Mouse (Mus musculus) forebrain, embryonic 11.5 days (tissue): ENCODE data around the gene Rit1. TPM values are rescaled to one million over a fixed set of nuclear protein-coding genes. Genes with fewer than 3 reads are reported as not detected.
"Not testable (repeated sequence)": the region's sequence is repeated elsewhere in the genome, so short reads cannot be mapped to it uniquely, and the experiment has no call there.

ENCODE experiments used
- ATAC-seq: fragments of 200-750 bp; cut with Nextera tagmentation; replicated peaks from 2 replicates; pipeline ENCODE4 v1.8.0; 2017; ENCODE audit warnings: moderate TSS enrichment; ENCODE audit not compliant: low FRiP score
- DNase-seq: peaks from one replicate; pipeline ENCODE4 v3.0.0-alpha.2; 2017; ENCODE audit warnings: low spot score
- H3K27ac ChIP-seq: fragments of 300-500 bp; sonication (generic); 2 replicates; pipeline ENCODE4 v1.5.1; 2014; ENCODE audit warnings: low read depth, low read length
- H3K27me3 ChIP-seq: fragments of 300-500 bp; sonication (generic); 2 replicates; pipeline ENCODE4 v1.6.1; 2014; ENCODE audit warnings: mild to moderate bottlenecking, low read length, mixed read lengths; ENCODE audit not compliant: control insufficient read depth, insufficient read depth
- H3K36me3 ChIP-seq: fragments of 300-500 bp; sonication (generic); 2 replicates; pipeline ENCODE4 v1.6.1; 2014; ENCODE audit warnings: mild to moderate bottlenecking, low read length, moderate library complexity, mixed read lengths; ENCODE audit not compliant: control insufficient read depth, insufficient read depth
- H3K4me1 ChIP-seq: fragments of 300-500 bp; sonication (generic); replicated peaks from 2 replicates; pipeline ENCODE4 v1.6.1; 2014; ENCODE audit warnings: low read length, mixed read lengths; ENCODE audit not compliant: control insufficient read depth, insufficient read depth
- H3K4me2 ChIP-seq: fragments of 300-500 bp; sonication (generic); 2 replicates; pipeline ENCODE4 v1.6.1; 2014; ENCODE audit warnings: low read depth, mild to moderate bottlenecking, low read length, moderate library complexity, mixed read lengths; ENCODE audit not compliant: severe bottlenecking
- H3K4me3 ChIP-seq: fragments of 300-500 bp; sonication (generic); 2 replicates; pipeline ENCODE4 v1.5.1; 2014; ENCODE audit warnings: low read depth, low read length
- H3K9ac ChIP-seq: fragments of 300-500 bp; sonication (generic); 2 replicates; pipeline ENCODE4 v1.6.1; 2014; ENCODE audit warnings: low read length
- H3K9me3 ChIP-seq: fragments of 300-500 bp; sonication (generic); 2 replicates; pipeline ENCODE4 v1.6.1; 2016; ENCODE audit warnings: low read length, mixed read lengths; ENCODE audit not compliant: control insufficient read depth
- WGBS: fragments of 180-500 bp; shearing (Covaris S2); extraction: QIAGEN DNeasy Blood & Tissue Kit; methylation state at CpG from one replicate; pipeline ENCODE4 v1.1.7; 2014; 5-methylcytosine and 5-hydroxymethylcytosine counted together
- polyA plus RNA-seq: library from polyadenylated mRNA; unstranded; fragments of >200 nt; fragmentation: Nextera tagmentation; extraction: Ambion mirVana; gene quantifications from 2 replicates; pipeline ENCODE4 v1.2.1, GENCODE M21; 2014

The Rit1 gene
- polyA plus RNA-seq, 1 experiment from 2014 or later, result 37.9 TPM

DNA sequence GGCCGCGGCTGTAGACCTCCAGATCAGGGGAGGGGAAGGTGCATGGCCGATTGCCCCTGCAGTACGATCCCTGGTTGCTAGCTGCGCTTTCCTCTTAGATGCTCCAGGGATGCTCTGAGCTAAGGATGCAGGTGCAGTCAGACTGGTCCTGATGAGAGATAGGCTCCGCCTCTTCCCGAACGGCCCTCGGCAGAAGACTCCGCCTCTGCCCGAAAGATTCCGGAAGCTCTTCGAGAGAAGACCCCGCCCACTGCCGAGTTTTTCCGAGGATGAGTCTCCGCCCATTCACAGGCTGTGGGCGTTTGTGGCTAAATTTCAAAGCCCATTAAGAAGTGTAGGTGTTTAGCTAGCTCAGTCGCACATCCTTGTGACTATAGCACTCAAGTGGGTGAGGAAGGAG, 55.8 kb downstream of the Rit1 start:
- H3K4me1 ChIP-seq, H3K27me3 ChIP-seq, H3K9me3 ChIP-seq, H3K9ac ChIP-seq, H3K36me3 ChIP-seq, H3K27ac ChIP-seq: not testable (repeated sequence)
- DNase-seq (peak; percentile 85), ATAC-seq (peak; percentile 73)
- Histone ChIP-seq H3K4me3 (peak overlapping the region; percentile 31; the same call in 1 of the 2 replicates), H3K4me2 (peak overlapping the region; percentile 18; the same call in 1 of the 2 replicates)
- 0% methylated on average over 17 of the region's 19 CpGs for WGBS

DNA sequence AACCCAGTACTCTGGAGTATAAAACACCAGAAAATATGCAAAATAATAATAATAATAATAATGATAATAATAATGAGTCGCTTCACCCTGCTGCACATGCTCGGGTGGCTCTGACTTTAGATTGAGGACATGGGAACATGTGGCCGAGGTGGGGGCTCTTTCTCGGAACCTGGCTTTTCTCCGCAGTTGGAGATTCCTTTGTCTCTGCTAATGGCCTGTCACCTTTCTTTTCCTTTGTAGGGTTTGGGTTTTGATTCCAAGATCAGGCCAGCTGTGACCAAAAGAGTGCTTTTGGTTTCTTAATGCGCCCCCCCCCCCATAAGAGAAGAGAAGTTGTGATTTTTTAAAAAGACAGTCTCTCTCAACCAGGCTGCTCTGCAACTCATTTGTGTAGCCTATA, 56.5 kb downstream of the Rit1 start:
- not testable (repeated sequence) for H3K4me2 ChIP-seq, H3K4me3 ChIP-seq, H3K4me1 ChIP-seq, H3K9me3 ChIP-seq, H3K27me3 ChIP-seq, H3K27ac ChIP-seq, ATAC-seq, DNase-seq, H3K36me3 ChIP-seq, H3K9ac ChIP-seq
- WGBS, result 76% methylated on average over 6 of the region's 6 CpGs

DNA sequence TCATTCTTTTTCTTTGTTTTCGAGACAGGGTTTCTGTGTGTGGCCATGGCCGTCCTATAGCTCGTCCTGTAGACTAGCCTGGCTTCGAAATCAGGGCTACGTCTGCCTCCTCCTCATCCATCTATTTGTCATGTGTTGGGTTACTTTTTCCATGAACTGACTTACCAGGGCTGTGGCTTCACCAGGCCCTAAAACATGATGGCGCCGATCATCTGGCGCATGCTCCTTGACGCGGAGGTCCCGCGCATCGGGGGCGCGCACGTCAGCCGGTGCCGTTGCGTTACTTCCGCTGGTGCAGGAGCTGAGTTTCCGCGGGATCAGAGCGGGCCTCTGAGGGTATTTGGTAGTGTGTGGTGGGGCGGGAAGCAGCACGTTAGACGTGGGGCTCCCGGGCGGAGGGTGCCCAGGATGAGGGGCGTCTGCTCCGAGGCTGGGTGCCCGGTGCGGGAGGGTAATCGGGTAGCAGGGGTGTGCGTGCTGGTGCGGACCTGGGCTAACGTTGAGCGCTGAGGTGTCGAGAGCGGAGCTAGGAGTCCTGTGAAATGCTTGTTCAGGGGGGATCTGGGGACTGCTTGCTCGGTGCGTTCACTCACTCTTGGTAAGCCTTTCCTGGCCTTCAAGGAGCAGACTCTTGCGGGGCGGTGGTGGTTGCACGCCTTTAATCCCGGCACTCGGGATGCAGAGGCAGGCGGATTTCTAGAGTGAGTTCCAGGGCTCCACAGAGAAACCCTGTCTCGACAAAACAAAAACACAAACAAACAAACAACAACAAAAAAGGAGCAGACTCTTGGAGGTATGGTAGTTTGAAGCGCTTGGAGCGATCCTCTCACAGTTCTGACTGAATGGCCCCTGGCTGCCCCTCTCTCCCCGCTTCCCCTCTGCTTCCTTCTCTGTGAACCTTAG, 58.6 kb downstream of the Rit1 start, which contains the start of gene Syt11:
Gene Syt11, minus strand, starts transcription at position 226 of the 903 bp plus-strand sequence.
- WGBS, result 6% methylated on average over 28 of the region's 51 CpGs
- not testable (repeated sequence) for H3K9me3 ChIP-seq, H3K27me3 ChIP-seq, H3K4me1 ChIP-seq, H3K36me3 ChIP-seq, DNase-seq
- Histone ChIP-seq H3K9ac (peak within 1 kb of the TSS; percentile 39), H3K4me2 (peak within 1 kb of the TSS; percentile 35; the same call in 1 of the 2 replicates), H3K27ac (0 out of 2 replicates have a peak within 1 kb of the TSS, but pooled peaks have one; percentile 21), H3K4me3 (peak within 1 kb of the TSS; percentile 35)
- ATAC-seq, result peak; percentile 37

Other genes starting within 250 kb of the Rit1 start
- 19.4 and 20.4 TPM in 2 replicates for gene Lmna, start 206.9 kb upstream of the Rit1 start, polyA plus RNA-seq
- gene Mex3a, start 184.4 kb upstream of the Rit1 start, polyA plus RNA-seq, result 44.4 and 46.2 TPM in 2 replicates
- 0.43 and 1.1 TPM in 2 replicates for gene Rab25, start 168.5 kb upstream of the Rit1 start, polyA plus RNA-seq
- gene Lamtor2, start 163.8 kb upstream of the Rit1 start, polyA plus RNA-seq, result 89.3 and 96.0 TPM in 2 replicates
- gene Ubqln4, start 163.1 kb upstream of the Rit1 start, polyA plus RNA-seq, result 89.2 and 95.0 TPM in 2 replicates
- 142 and 148 TPM in 2 replicates for gene Ssr2, start 141.0 kb upstream of the Rit1 start, polyA plus RNA-seq
- 118 and 123 TPM in 2 replicates for gene Arhgef2, start 110.9 kb upstream of the Rit1 start, polyA plus RNA-seq
- not detected in 2 replicates for gene Rxfp4, start 63.7 kb upstream of the Rit1 start, polyA plus RNA-seq
- 111 and 116 TPM in 2 replicates for gene Khdc4, start 31.0 kb upstream of the Rit1 start, polyA plus RNA-seq
- 184 and 193 TPM in 2 replicates for gene Syt11, start 58.3 kb downstream of the Rit1 start, polyA plus RNA-seq
- 22.0 and 24.1 TPM in 2 replicates for gene Gon4l, start 118.4 kb downstream of the Rit1 start, polyA plus RNA-seq
- gene Msto1, start 197.2 kb downstream of the Rit1 start, polyA plus RNA-seq, result 53.5 and 54.2 TPM in 2 replicates
- gene Ash1l, start 233.8 kb downstream of the Rit1 start, polyA plus RNA-seq, result 17.4 and 20.7 TPM in 2 replicates
- 134 and 146 TPM in 2 replicates for gene Dap3, start 234.3 kb downstream of the Rit1 start, polyA plus RNA-seq